Mouse (Mus musculus): ENCODE measurements around the gene Lama4.
A peak's percentile ranks its signal among the peaks of the same experiment; 100 is the strongest.

DNA sequence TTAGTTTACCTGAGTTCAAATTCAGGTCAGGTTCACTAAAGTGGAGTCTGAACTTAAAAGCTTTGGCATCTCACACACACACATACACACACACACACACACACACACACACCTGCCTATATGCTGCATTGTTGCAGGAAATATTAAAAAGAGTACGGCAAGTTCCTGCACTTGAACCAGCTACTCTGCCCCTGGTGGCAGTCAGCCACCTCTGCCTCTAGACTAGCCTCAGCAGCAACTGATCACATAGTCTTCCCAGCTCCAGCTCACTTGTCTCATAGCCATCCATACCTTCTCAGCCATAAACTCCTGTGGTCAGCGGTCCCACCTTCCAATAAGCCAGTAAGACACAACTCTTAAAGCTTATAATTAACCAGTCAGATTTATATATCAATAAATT lies 37.2 kb downstream of the Lama4 start:
- TF ChIP-seq CTCF (IDR thresholded peaks at IDR 0.05; ENCODE audit: control insufficient read depth, insufficient read depth, insufficient replicate concordance, low read depth, low read length) (peak; percentile 16; the same call in 1 of the 2 replicates), POLR2A (IDR thresholded peaks at IDR 0.05; ENCODE audit: control insufficient read depth, low read depth, low read length) (no peak)

All from testis, adult 2 months (tissue).